Mouse (Mus musculus) testis, adult 10 weeks (tissue): Measurements from ENCODE around the gene Zfp831. TPM values are rescaled to one million over a fixed set of nuclear protein-coding genes. Genes with fewer than 3 reads are reported as not detected.

Source experiments
- polyA plus RNA-seq: library from polyadenylated mRNA; stranded (reverse); fragments of 350-450 nt; fragmentation: Illumina TruSeq; extraction: RNeasy Lipid Tissue Mini Kit (QIAGEN cat#74804); gene quantifications from one replicate; pipeline ENCODE4 v1.2.3, GENCODE M21; 2014; ENCODE audit warnings: low read depth, low replicate concordance

Gene Zfp831
- 0.14 TPM for polyA plus RNA-seq

DNA sequence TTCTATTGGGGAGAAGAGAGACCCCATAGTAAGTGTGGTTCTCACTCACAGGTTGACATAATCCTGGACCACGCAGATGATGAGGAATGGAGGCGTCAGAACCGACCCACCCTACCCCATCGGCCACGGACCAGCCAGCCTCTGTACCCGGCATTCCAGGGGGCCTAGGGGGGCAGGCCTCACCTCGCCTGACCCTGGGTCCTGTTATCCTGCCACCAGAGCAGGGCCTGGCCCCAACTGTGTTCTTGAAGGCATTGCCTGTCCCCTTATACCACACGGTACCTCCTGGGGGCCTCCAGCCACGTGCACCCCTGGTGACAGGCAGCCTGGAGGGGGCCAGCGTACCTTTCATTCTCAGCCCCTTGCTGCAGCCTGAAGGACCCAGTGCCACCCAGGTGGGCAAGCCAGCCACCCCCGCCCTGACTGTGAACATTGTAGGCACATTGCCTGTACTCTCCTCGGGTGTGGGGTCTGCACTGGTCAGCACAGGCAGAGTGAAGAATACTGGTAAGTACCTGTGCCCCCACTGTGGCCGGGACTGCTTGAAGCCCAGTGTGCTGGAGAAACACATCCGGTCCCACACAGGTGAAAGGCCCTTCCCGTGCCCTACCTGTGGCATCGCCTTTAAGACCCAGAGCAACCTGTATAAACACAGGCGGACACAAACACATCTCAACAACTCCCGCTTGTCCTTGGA is at the start of gene Zfp831:
Gene Zfp831, plus strand, starts transcription at position 87 of the 697 bp plus-strand sequence.

Other genes starting within 250 kb of the Zfp831 start
- 5.1 TPM for gene Nelfcd, start 227.7 kb upstream of the Zfp831 start, polyA plus RNA-seq
- 0.81 TPM for gene Ctsz, start 204.5 kb upstream of the Zfp831 start, polyA plus RNA-seq
- gene Tubb1, start 192.8 kb upstream of the Zfp831 start, polyA plus RNA-seq, result not detected
- gene Atp5e, start 179.4 kb upstream of the Zfp831 start, polyA plus RNA-seq, result 56.0 TPM
- gene Prelid3b, start 170.5 kb upstream of the Zfp831 start, polyA plus RNA-seq, result 34.2 TPM
- 0.28 TPM for gene Edn3, start 117.1 kb downstream of the Zfp831 start, polyA plus RNA-seq